Mouse (Mus musculus) left cerebral cortex, adult 8-10 months (tissue): ENCODE data around the gene Lclat1. TPM values are rescaled to one million over a fixed set of nuclear protein-coding genes. Genes with fewer than 3 reads are reported as not detected.
A peak's percentile ranks its signal among the peaks of the same experiment; 100 is the strongest.
"Not testable (repeated sequence)": the region's sequence is repeated elsewhere in the genome, so short reads cannot be mapped to it uniquely, and the experiment has no call there.

ENCODE experiments used
- DNase-seq, 2 experiments: peaks; one replicate each; pipeline ENCODE4 v3.0.0; 2022; ENCODE audit warnings: low spot score in 2 of 2
- total RNA-seq, 4 experiments: library from RNA; stranded (reverse); gene quantifications; 2 replicates each; pipeline ENCODE4 v1.2.4; 2022

The Lclat1 gene
- total RNA-seq, 4 experiments from 2014 or later = 34.4 to 39.2 (median 36.5) TPM

- DNase-seq = peak in 1 of 2 experiments; percentile 29
Observed at GRCm38 (mm10) chr17:73237178-73237853, 129.5 kb downstream of the Lclat1 start.

GRCm38 (mm10) chr17:73238501-73238900 is 130.7 kb downstream of the Lclat1 start:
- DNase-seq = no peak

- no peak for DNase-seq
Observed at GRCm38 (mm10) chr17:73241085-73241848, 133.5 kb downstream of the Lclat1 start.

GRCm38 (mm10) chr17:73243676-73244075 is 135.9 kb downstream of the Lclat1 start:
- DNase-seq = no peak

- DNase-seq = no peak
Observed at GRCm38 (mm10) chr17:73244596-73244995, 136.8 kb downstream of the Lclat1 start.

GRCm38 (mm10) chr17:73245089-73245684 is 137.4 kb downstream of the Lclat1 start:
- DNase-seq = no peak

GRCm38 (mm10) chr17:73246036-73246435 is 138.3 kb downstream of the Lclat1 start:
- DNase-seq = no peak

GRCm38 (mm10) chr17:73246926-73247325 is 139.1 kb downstream of the Lclat1 start:
- no peak for DNase-seq

GRCm38 (mm10) chr17:73247758-73248157 is 140.0 kb downstream of the Lclat1 start:
- DNase-seq = no peak

GRCm38 (mm10) chr17:73250488-73251141 is 142.8 kb downstream of the Lclat1 start:
- DNase-seq = no peak

GRCm38 (mm10) chr17:73251142-73251502 is 143.3 kb downstream of the Lclat1 start:
- no peak for DNase-seq

GRCm38 (mm10) chr17:73251812-73252608 is 144.2 kb downstream of the Lclat1 start:
- no peak for DNase-seq

GRCm38 (mm10) chr17:73253291-73253969 is 145.6 kb downstream of the Lclat1 start:
- DNase-seq = no peak

GRCm38 (mm10) chr17:73255801-73256200 is 148.0 kb downstream of the Lclat1 start:
- no peak for DNase-seq

GRCm38 (mm10) chr17:73258620-73259019 is 150.8 kb downstream of the Lclat1 start:
- no peak for DNase-seq

GRCm38 (mm10) chr17:73259258-73259657 is 151.5 kb downstream of the Lclat1 start:
- not testable (repeated sequence) for DNase-seq

GRCm38 (mm10) chr17:73262558-73262957 is 154.8 kb downstream of the Lclat1 start:
- no peak for DNase-seq

- peak; percentile 53 to 93 for DNase-seq
Observed at GRCm38 (mm10) chr17:73263077-73263501, 155.3 kb downstream of the Lclat1 start.

- peak in 1 of 2 experiments; percentile 30 for DNase-seq
Observed at GRCm38 (mm10) chr17:73270871-73271796, 163.3 kb downstream of the Lclat1 start.
